Mouse (Mus musculus) embryonic fibroblast, embryonic 13.5 days (primary cell): Measurements from ENCODE around the gene Rnf212b.

Experiments
- CTCF ChIP-seq: IDR thresholded peaks from 2 replicates; pipeline ENCODE4 v1.5.1; 2011; ENCODE audit warnings: mild to moderate bottlenecking, control low read depth, low read length, moderate library complexity, borderline replicate concordance; ENCODE audit not compliant: insufficient read depth
- POLR2A ChIP-seq: IDR thresholded peaks from 2 replicates; pipeline ENCODE4 v1.6.1; 2011; ENCODE audit warnings: low read depth, mild to moderate bottlenecking, control low read depth, low read length, moderate library complexity

GRCm38 (mm10) chr14:54772333-54772856 is 41.5 kb upstream of the Rnf212b start:
- no peak for TF ChIP-seq CTCF
- TF ChIP-seq POLR2A: no peak
